Mouse (Mus musculus): ENCODE data around the gene C1qc.

The C1qc gene

GRCm38 (mm10) chr4:136847166-136847565 is 45.7 kb downstream of the C1qc start:
- DNase-seq = no peak

GRCm38 (mm10) chr4:136842802-136843201 is 50.1 kb downstream of the C1qc start:
- DNase-seq = no peak

GRCm38 (mm10) chr4:136842033-136842432 is 50.8 kb downstream of the C1qc start:
- DNase-seq = no peak

- DNase-seq = peak; percentile 89 to 90
Measured at GRCm38 (mm10) chr4:136841056-136841455, 51.8 kb downstream of the C1qc start.
